Mouse (Mus musculus) heart, adult 11 months (tissue): ENCODE data around the gene Pcnx3.

Source experiments
- DNase-seq: peaks from one replicate; pipeline ENCODE4 v3.0.0; 2022

Pcnx3 gene

GRCm38 (mm10) chr19:5668372-5668771 is 20.3 kb downstream of the Pcnx3 start:
- no peak for DNase-seq

- peak; percentile 93 for DNase-seq
These were observed 22.3 kb downstream of the Pcnx3 start for GRCm38 (mm10) chr19:5666386-5666785.

GRCm38 (mm10) chr19:5665465-5665864 is 23.2 kb downstream of the Pcnx3 start:
- DNase-seq: peak; percentile 92

GRCm38 (mm10) chr19:5664669-5665257 is 23.9 kb downstream of the Pcnx3 start:
- DNase-seq: peak; percentile 90

GRCm38 (mm10) chr19:5662981-5663913 is 25.5 kb downstream of the Pcnx3 start, which contains the start of gene Sipa1:
Gene Sipa1, minus strand, starts transcription at chr19:5663707.
- DNase-seq: peak; percentile 100

- peak; percentile 94 for DNase-seq
These were observed 26.4 kb downstream of the Pcnx3 start for GRCm38 (mm10) chr19:5662310-5662709.

GRCm38 (mm10) chr19:5660942-5661751 is 27.6 kb downstream of the Pcnx3 start:
- peak; percentile 99 for DNase-seq

- peak; percentile 89 for DNase-seq
These were observed 33.9 kb downstream of the Pcnx3 start for GRCm38 (mm10) chr19:5654720-5655298.

GRCm38 (mm10) chr19:5653969-5654719 is 34.6 kb downstream of the Pcnx3 start:
- peak; percentile 90 for DNase-seq

- DNase-seq: no peak
These were observed 36.1 kb downstream of the Pcnx3 start for GRCm38 (mm10) chr19:5652570-5652969.

- peak; percentile 92 for DNase-seq
These were observed 37.0 kb downstream of the Pcnx3 start for GRCm38 (mm10) chr19:5651502-5652274.

- DNase-seq: peak; percentile 98
These were observed 39.4 kb downstream of the Pcnx3 start for GRCm38 (mm10) chr19:5649298-5649741.

GRCm38 (mm10) chr19:5648401-5649297 is 40.1 kb downstream of the Pcnx3 start:
- DNase-seq: peak; percentile 99

- DNase-seq: peak; percentile 91
These were observed 40.9 kb downstream of the Pcnx3 start for GRCm38 (mm10) chr19:5647791-5648190.

- DNase-seq: peak; percentile 92
These were observed 41.9 kb downstream of the Pcnx3 start for GRCm38 (mm10) chr19:5646731-5647330.

GRCm38 (mm10) chr19:5645280-5645679 is 43.4 kb downstream of the Pcnx3 start:
- peak; percentile 90 for DNase-seq

GRCm38 (mm10) chr19:5641641-5642040 is 47.1 kb downstream of the Pcnx3 start:
- peak; percentile 92 for DNase-seq

- peak; percentile 91 for DNase-seq
These were observed 47.7 kb downstream of the Pcnx3 start for GRCm38 (mm10) chr19:5641021-5641420.

GRCm38 (mm10) chr19:5640339-5640738 is 48.4 kb downstream of the Pcnx3 start:
- peak; percentile 93 for DNase-seq
